Mouse (Mus musculus) megakaryocyte-erythroid progenitor cell, adult 5-6 weeks (primary cell): ENCODE measurements at regions not wholly inside any gene's neighbourhood (a gene's known extent, or its start where the extent isn't known, plus 50 kb on each side); places are given as distances from the start of the nearest gene placed in this dataset.
"Not testable (repeated sequence)": the region's sequence is repeated elsewhere in the genome, so short reads cannot be mapped to it uniquely, and the experiment has no call there.

ENCODE experiments used
- ATAC-seq: replicated peaks from 2 replicates; pipeline ENCODE4 v1.8.0; 2016; ENCODE audit warnings: mild to moderate bottlenecking, inconsistent platforms; ENCODE audit not compliant: severe bottlenecking, poor library complexity, low FRiP score, low TSS enrichment

DNA sequence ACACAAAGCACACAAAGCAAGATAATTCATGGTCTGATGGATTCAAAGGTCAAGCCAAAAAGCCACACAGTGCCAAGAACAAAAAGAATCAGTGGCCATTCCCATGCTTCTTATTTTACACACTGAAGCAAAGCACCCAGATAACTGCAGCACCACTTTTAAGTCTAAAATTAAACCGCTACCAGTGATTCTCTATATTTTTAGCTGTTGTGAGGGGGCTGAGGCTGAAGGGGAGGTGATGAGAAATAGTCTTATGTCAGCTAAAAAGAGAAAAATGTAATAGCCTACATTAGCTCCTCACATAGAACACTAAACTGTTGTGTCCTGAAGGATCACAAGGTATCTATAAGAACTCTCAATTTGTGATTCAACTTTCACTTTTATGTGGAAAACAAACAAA lies 382.5 kb downstream of the Arl6ip6 start:
- ATAC-seq = no peak

DNA sequence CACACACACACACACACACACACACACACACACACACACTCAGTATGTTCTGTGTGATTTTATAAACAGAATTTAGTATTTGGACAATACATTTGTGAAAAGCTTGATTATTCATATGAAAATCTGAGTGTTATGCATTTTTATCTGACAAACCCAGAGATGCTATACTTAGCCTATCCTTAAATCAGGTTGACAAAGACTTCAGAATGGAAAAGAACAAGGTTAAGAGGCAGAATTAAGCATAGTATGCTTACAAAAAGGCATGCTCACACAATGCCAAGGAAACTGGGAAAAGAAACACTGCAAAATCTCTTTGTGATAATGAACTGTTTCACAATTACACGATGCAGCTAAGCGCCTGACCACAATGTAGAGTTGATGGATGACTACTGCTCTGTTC lies 414.3 kb downstream of the Arl6ip6 start:
- ATAC-seq = no peak

DNA sequence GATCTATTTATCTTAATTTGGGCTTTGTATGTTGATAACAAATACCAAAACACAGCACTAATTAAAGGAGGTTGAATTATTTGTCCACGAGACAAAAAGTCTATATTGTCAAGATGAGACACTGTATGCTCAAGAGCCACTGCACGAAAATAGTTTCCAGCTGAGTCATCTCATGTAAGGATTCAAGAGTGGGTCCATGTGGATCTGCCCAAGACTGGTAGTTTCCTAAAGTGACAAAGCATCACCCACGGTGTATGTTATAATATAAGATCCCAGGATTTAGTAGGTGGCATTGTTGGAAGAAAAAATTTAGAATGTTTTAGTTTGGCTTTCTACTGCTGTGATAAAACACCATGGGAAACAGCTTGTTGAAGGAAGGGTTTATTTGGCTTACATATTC lies 428.2 kb downstream of the Arl6ip6 start:
- no peak for ATAC-seq

DNA sequence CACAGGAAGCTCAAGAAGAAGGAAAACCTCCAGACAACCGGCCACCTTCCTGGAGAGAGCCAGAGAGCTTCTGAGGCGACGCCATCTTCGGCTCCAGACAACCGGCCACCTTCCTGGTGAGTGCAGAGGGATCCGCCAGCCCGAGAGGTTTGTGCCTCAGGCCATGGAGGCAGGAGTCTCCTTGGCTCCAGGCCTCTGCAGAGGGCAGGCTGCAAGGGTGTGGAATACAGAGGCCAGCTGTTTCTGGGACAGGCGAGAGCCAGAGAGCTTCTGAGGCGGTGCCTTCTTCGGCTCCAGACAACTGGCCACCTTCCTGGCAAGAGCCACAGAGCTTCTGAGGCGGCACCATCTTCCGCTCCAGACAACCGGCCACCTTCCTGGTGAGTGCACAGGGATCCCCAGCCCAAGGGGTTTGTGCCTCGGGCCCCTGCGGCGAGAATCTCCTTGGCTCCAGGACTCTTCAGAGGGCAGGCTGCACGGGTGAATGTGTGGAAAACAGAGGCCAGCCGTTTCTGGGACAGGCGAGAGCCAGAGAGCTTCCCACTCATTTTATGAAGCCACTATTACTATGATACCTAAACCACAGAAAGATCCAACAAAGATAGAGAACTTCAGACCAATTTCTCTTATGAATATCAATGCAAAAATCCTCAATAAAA lies 441.4 kb downstream of the Arl6ip6 start:
- not testable (repeated sequence) for ATAC-seq

DNA sequence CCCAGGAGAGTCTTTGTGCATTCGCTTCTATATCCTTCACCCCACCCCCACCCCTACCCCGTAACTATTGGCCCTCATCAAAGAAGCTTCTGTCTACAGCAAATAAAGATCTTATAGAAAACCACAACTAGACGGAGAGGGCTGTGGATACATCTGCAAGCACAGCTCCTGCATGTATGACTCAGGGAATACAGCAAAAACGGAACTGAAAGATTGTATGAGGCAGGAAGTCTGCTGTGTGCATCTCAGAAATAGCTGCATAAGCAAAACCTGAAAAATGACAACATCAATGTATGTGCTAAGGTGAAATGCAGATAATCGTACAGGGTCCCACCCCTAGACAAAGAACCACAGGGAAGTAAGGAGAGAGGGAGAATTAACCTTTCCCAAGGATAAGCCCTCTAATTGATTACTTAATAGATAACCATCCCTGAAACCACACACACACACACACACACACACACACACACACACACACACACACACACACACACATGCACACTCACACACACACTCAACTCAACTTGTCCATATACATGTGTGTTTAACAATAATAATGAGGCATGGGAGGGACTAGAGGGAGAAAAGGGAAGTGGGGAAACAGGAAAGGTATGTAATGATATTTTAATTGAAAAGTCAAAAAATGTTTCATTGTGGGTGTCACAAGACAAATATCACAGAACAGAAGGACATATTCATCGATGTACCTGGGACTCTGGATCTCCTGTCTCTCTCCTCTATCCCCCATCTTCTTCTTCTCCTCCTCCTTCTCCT lies 416.6 kb downstream of the Rprm start:
- no peak for ATAC-seq

DNA sequence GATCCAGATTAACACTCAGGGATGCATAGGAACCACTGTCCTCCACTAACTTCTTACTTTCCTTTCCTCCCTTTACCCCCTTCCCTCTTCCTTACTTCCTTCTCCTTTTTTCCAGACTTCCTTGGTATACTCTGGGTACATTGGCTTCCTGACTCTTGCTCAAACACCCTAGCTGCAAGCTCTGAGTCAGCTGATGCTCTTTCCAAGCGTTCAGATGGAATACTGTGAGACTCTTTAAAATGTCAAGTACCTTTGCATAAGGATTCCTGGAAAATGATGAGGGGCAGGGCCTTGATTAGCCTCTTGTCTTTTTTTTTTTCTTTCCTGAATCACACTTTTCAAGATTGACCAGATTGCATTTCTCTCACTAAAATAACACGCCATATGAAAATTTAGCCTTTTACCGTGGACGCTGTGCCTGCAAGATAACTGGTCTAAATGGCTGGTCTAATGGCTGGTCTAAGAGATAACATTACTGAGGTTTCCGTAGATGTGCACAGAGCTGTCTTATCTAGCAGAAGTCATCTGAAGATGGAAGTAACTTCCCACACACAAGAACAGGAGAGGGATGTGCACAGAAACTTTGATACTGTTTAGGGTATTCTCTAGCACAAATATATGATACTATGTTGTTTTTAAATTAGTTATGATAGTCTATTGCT lies 404.9 kb downstream of the Rprm start:
- 0 out of 2 replicates have a peak, but pooled peaks have one; percentile 50 for ATAC-seq

DNA sequence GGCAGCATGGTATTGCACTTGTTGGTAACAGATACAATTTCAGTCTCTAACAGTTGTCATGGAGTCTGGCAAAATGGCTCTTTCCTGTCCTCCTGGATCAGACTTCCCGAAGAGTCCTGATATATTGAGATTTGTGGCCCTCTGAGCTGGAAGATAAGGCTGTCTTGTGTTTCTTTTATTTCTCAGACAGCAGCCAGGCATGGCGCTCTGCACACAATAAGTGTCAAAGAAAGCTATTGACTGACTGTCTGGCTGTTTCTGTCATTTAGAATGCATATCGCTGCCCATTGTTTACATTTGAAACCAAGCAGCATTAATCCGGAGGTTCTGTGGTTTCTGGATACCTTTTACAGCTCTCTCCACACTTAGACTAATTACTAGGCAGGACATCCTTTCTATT lies 402.8 kb downstream of the Rprm start:
- no peak for ATAC-seq

DNA sequence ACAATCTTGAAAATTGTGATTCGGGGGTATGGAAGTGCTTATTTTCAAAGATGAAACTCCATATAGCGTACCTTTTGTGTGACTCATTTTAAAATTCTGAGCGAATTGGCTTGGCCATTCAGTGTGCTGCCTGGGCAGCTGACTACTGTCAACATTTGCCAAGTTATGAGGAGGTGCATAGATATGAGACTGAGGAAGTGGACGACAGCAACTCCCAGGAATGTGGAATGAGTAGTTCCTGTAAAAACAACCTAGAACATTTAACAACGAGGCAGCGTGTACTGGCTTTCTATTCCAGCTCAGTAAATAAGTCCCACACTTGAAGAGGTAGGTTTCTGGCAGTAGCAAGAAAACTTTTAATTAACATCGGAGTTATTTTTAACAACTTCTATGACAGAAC lies 398.1 kb downstream of the Rprm start:
- ATAC-seq = no peak

DNA sequence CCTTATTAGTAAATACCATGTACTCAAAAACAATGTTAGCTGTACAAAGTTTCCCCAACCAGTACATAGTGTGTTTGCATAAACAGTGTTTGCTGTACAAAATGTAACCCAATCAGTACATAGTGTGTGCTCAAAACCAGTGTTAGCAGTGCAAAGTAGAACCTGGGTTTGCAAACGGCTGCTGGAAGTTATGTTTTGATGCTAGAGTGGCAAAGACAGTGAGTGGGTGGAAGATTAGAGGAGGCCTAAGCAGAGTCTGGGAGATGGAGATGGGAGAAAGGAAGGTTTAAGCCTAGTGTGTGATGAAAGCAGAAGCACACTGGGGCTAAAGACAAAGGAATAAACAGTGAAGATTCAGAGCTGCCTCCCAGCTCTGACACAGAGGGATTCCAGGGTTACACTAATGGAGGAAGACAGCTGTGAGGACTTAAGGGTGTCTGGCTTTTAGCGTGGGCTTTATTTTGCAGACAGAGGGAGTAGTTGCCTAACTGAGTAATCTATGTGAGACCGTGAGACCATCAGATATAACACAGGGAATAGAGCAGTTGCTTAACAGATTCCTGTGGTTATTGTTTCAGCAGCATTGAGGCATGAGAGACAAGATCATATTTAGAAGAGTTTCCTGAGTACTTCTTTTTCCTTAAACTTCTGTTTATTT lies 396.0 kb downstream of the Rprm start:
- ATAC-seq = no peak

DNA sequence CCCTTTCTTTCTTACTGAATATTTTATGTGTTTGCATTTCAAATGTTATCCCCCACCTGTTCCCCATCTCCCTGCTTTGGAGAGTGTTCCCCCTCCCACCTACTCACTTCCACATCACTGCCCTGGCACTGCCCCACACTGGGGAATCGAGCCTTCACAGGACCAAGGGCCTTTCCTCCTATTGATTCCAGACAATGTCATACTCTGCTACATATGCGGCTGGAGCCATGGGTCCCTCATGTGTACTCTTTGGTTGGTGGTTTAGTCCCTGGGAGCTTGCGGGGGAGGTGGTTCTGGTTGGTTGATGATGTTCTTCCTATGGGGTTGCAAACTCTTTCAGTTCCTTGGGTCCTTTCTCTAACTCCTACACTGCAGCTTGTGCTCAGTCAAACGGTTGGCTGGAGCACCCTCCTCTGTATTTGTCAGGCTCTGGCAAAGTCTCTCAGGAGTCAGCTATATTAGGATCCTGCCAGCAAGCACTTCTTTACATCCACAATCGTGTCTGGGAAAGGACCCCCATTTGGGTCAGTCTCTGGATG lies 393.7 kb downstream of the Rprm start:
- ATAC-seq = no peak

DNA sequence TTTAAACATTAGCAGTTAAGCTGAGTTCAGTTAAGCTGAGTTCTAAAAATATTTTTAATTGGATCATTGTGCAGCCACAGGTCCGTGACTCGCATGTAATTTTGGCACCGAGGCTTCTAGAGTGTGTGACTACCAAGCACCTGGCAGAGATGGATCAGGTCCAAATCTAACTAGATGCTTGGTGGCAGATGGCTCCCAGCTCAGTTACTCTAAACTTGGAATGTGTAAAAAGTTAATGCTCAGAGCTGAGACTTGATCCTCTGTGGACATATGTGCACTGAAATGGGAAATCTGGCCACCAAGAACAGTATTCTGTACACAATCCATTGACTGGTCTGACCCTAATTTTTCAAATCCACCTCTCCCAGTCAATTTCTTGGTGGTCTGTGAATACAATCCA lies 374.1 kb downstream of the Rprm start:
- ATAC-seq = no peak

DNA sequence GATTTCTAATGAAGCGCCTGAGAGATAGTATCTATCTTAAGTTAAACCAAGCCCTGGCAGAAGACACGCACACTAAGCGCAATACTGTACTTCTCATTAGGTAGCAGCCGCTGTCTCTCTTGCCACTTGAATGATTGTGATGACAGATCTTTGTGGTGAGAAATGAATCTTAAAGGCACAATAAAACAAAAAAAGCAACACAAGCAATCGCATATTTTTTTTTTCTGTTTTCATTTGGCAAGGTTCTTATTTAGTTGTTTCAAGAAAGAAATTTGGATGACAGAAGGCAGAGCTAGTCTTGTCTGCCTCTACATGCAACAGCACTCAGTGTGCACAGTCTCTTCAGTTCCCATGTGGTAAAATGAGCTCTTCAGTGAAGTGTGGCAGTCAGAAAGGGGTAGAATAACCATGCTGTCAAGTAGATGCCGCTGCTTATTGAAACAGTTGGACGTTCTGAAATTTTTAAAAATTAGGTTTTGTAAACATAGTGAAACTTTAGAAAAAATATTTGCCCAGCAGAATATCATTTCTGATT lies 372.2 kb downstream of the Rprm start:
- no peak for ATAC-seq

DNA sequence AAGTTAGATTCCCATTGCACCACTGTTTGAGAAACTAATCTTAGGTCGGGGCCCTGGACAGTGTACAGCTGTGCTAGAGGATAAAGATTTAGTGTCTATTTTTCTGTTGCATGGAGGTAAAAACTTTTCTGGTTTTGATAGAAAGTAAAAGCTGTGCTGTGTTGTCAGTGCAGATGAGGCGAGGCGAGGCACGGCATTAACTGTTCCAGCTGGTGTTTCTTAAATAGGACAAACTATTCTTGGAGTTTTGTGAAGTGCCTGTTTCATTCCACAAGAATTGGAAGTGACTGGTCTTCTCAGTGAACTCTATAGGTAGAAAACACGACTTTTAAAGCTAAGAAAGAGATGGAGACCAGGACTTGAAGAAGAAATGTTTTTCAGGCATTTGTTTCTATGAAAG lies 370.3 kb downstream of the Rprm start:
- no peak for ATAC-seq

DNA sequence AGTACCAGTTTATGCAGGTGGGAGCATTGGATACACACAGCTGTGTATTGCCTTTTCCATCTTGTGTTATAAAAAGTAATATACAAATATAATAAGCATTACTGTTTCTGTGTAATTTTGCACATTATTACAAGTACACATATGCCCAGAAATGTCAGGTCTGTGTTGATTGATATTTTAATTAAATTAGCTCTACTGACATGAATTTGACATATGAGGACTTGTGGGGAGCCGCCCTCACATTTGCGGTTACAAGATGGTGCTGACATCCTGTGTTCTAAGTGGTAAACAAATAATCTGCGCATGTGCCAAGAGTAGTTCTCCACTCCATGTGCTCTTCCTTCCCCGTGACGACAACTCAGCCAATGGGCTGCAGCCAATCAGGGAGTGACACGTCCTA lies 362.1 kb downstream of the Rprm start:
- no peak for ATAC-seq

DNA sequence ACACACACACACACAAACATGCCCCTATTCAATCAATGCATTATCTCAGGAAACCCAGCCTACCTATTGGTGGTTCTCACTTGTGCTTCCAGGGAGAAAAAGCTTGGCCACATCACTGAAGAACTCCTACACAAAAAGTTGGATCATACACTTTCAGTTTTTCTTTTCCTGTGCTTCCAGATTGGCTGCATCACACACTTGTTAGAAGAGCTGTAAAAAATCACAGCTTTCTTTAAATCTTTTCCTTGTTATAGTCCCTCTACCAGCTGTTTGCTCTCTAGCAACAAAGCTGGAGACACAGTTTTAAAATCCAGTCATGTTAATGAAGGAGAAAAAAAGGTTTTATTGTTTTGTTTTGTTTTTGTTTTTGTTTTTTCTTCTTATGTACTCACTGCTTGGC lies 356.7 kb downstream of the Rprm start:
- no peak for ATAC-seq

DNA sequence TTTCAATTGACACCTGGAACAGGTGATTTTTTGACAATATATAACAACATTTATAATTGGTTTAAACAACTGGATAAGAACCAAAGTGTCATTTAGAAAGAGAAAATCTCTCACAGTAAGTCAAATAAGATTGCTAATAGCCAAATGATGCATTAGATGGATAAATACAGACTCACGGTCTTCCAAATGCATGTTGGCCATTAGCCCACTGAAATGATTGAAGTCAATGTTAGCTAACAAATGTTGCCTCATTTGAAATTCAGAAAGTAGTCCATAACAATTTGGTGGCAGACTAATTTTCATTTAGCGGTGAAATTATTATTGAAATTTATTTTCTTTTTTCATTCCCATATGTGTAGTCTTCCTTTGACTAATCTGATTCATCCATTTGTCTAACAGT lies 354.9 kb downstream of the Rprm start:
- no peak for ATAC-seq

DNA sequence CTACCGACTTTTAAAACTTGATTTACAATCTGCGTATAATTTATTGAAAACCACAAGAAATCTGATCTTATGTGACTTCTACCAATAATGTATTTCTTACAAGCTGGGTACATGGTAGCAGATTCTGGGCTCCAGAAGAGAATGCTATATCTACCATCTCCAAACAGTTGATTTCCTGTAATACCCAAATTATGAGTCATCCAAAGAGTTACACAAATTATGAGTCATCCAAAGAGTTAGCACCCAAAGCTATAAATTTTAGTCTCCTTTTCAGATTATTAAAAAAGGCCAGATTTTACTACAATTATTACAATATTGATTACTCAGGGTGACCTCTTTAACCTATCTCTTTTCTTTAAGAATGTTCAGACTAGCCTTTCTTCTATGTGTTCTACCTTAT lies 321.9 kb downstream of the Rprm start:
- no peak for ATAC-seq

DNA sequence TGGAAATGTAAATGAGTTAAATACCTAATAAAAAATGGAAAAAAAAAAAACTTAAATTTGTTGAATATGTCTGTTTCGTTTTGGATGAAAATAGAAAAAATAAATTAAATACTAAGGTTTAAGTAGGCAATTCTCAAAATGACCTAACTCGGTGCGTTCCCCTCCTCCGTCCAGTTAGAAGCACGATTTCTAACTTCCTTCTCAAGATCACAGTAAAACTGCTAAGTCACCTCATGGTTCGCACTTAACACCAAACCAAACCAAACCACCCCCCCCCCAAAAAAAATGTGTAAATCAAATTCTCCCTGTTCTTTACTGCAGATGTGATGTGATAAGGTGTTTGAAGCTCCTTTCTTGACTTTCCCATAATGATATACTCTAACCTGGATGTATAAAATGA lies 303.3 kb downstream of the Rprm start:
- 0 out of 2 replicates have a peak, but pooled peaks have one; percentile 47 for ATAC-seq

DNA sequence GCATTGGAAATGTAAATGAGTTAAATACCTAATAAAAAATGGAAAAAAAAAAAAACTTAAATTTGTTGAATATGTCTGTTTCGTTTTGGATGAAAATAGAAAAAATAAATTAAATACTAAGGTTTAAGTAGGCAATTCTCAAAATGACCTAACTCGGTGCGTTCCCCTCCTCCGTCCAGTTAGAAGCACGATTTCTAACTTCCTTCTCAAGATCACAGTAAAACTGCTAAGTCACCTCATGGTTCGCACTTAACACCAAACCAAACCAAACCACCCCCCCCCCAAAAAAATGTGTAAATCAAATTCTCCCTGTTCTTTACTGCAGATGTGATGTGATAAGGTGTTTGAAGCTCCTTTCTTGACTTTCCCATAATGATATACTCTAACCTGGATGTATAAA lies 296.8 kb downstream of the Rprm start:
- ATAC-seq = 0 out of 2 replicates have a peak, but pooled peaks have one; percentile 52

DNA sequence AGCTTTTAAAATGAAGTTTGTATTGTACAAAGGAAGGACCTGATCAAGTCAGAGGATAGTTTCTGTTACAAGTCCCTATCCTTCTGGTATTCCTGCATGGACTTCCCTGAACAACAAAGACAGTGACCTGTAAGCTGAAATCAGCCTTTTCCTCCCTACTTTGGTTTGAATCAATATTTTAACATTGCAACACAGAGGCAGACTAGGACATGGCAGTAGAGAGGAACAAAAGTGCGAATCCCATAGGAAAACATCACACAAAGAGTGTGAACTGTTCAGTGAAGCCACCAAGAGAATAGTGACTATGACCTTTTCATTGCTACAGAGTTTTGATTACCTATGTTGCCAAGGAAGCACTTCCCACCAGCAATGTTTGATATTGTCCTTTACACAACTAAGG lies 288.7 kb downstream of the Rprm start:
- no peak for ATAC-seq
